Mouse (Mus musculus) mature B cell (primary cell): ENCODE results near the gene H2afx.

Experiments
- in situ Hi-C: fragments of 300-500 bp; cut with MboI; formaldehyde crosslinking; loops from 2 replicates; pipeline ENCODE4 v1.14.3; 2019

H2afx gene

GRCm38 (mm10) chr9:44334396-44335330, at the start of gene H2afx:
H2afx (plus strand) TSS chr9:44334694.
- in situ Hi-C loops: no loop called here

GRCm38 (mm10) chr9:44286256-44286850, 48.1 kb upstream of the H2afx start:
- in situ Hi-C loops: no loop called here

GRCm38 (mm10) chr9:44287003-44287400, 47.5 kb upstream of the H2afx start:
- in situ Hi-C loops: no loop called here

GRCm38 (mm10) chr9:44287401-44288075, 47.0 kb upstream of the H2afx start:
- in situ Hi-C loops: no loop called here

- in situ Hi-C loops: no loop called here
Observed at GRCm38 (mm10) chr9:44288076-44288958, 46.2 kb upstream of the H2afx start, which contains the start of gene Abcg4. Abcg4 (minus strand) TSS chr9:44288615.

- in situ Hi-C loops: no loop called here
Observed at GRCm38 (mm10) chr9:44288959-44289291, 45.6 kb upstream of the H2afx start.

- in situ Hi-C loops: no loop called here
Observed at GRCm38 (mm10) chr9:44292490-44292889, 42.0 kb upstream of the H2afx start.

GRCm38 (mm10) chr9:44300001-44300400, 34.5 kb upstream of the H2afx start:
- in situ Hi-C loops: loop anchor here (5.0 kb wide), 1 partner anchor 42 kb away; the partner anchor contains the start of gene Hmbs

- in situ Hi-C loops: no loop called here
Observed at GRCm38 (mm10) chr9:44305466-44306079, 28.9 kb upstream of the H2afx start, which contains the start of gene Hinfp. Hinfp (minus strand) TSS chr9:44305671.

GRCm38 (mm10) chr9:44306532-44306931, 28.0 kb upstream of the H2afx start:
- in situ Hi-C loops: no loop called here

GRCm38 (mm10) chr9:44307248-44307647, 27.2 kb upstream of the H2afx start:
- in situ Hi-C loops: no loop called here

GRCm38 (mm10) chr9:44309756-44310155, 24.7 kb upstream of the H2afx start:
- in situ Hi-C loops: no loop called here

GRCm38 (mm10) chr9:44310750-44311135, 23.8 kb upstream of the H2afx start:
- in situ Hi-C loops: no loop called here

GRCm38 (mm10) chr9:44311136-44312134, 23.1 kb upstream of the H2afx start:
- in situ Hi-C loops: no loop called here

GRCm38 (mm10) chr9:44313476-44314256, 20.8 kb upstream of the H2afx start:
- in situ Hi-C loops: no loop called here

GRCm38 (mm10) chr9:44314257-44314547, 20.3 kb upstream of the H2afx start:
- in situ Hi-C loops: no loop called here

- in situ Hi-C loops: no loop called here
Observed at GRCm38 (mm10) chr9:44314910-44315309, 19.6 kb upstream of the H2afx start.

- in situ Hi-C loops: no loop called here
Observed at GRCm38 (mm10) chr9:44317452-44317851, 17.0 kb upstream of the H2afx start.
